ENCODE assay signal across 10 mouse cellular contexts in the genomic region with DNA sequence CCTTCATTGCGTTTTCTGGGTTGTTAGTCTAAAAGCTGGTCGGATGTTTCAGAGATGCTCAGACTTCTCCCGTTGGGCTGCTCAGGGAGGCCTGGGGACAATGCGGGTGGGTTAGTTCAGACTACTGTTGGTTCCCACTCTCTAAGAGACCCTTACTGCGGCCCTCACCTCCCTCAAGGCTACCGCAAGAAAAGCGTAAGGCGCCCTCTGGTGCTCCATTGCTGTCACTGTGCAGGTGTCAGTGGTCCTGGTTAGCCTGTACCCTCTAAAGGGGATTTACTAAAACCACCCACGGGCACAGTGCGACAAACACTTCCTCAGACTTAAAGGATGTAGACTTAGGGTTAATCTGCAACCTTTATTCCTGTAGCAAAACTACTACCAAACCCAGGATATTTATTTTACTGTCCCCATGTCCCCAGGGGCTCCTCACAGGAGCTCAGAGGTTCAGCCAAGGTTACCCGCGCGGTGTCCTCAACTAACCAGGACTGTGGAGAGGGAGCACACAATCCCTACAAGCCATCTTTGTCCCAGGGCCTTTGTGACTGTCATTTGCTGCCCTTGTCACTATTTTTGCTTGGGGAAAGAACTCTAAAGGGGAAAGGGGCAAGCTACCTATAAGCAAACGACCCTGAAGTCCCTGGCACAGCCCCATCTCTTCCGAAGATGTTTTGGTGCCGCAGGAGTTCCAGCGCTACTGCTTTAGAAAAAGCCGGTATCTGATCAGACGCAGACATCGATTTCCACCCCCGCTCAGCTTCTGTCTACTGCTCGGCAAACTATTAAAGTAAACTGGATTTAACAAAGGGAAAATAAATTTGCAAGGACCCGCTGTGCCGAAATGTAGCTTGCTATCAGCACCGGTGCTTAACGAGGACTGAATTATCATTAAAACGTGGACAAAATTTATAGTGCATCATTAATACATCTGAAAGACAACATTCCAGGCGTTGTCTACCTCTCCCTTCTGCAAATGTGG. TPM values are rescaled to one million over a fixed set of nuclear protein-coding genes. Genes with fewer than 3 reads are reported as not detected.
DNase-seq lines count a peak whose midpoint lies in the region; ATAC-seq and TF ChIP-seq lines count a peak whose summit lies in the region.
"Had no signal": no experiment of that assay in that cellular context is flagged by ENCODE, and none has a peak within 500 bp of the region (broad histone marks: within the 10 kb centered on the region; RNA-seq: fewer than 3 reads in every experiment).

No protein-coding gene starts in this region.

- H3K36me3 ChIP-seq in kidney, embryonic 15.5 days: no peaks in the 10 kb centered on the region
- H3K36me3 ChIP-seq in hindbrain, embryonic 11.5 days (ENCODE audit: control insufficient read depth, insufficient read depth, low read length): no peaks in the 10 kb centered on the region
- H3K36me3 ChIP-seq in midbrain, embryonic 15.5 days (replicated peaks): no peaks in the 10 kb centered on the region

- TF ChIP-seq CTCF in brain, embryonic 14.5 days (IDR thresholded peaks at IDR 0.05; ENCODE audit: borderline replicate concordance, extremely low read depth, insufficient read depth, insufficient read length): peak; percentile 50; the same call in 1 of the 2 replicates

- H3K9me3 ChIP-seq in kidney, embryonic 15.5 days (replicated peaks): no peaks in the 10 kb centered on the region
- no peaks in the 10 kb centered on the region for H3K9me3 ChIP-seq in hindbrain, embryonic 11.5 days (ENCODE audit: control insufficient read depth, low read length)
- H3K9me3 ChIP-seq in midbrain, embryonic 15.5 days: no peaks in the 10 kb centered on the region

- H3K4me1 ChIP-seq in kidney, embryonic 15.5 days: no peaks in the 10 kb centered on the region
- H3K4me1 ChIP-seq in hindbrain, embryonic 11.5 days (replicated peaks; ENCODE audit: control insufficient read depth, insufficient read depth, low read length): no peaks in the 10 kb centered on the region
- H3K4me1 ChIP-seq in midbrain, embryonic 15.5 days: no peaks in the 10 kb centered on the region

- no peak for TF ChIP-seq POLR2A in brain, embryonic 14.5 days (IDR thresholded peaks at IDR 0.05; ENCODE audit: borderline replicate concordance, extremely low read depth, insufficient read depth, insufficient read length, poor library complexity, severe bottlenecking)

- peaks cover 10% of the 10 kb centered on the region; the same call in 1 of the 2 replicates for H3K27me3 ChIP-seq in kidney, embryonic 15.5 days
- no peaks in the 10 kb centered on the region for H3K27me3 ChIP-seq in hindbrain, embryonic 11.5 days (ENCODE audit: control insufficient read depth, insufficient read depth, low read length)
- no peaks in the 10 kb centered on the region for H3K27me3 ChIP-seq in midbrain, embryonic 15.5 days (replicated peaks)

- no peak for ATAC-seq in kidney, embryonic 15.5 days (replicated peaks; ENCODE audit: low FRiP score)
- ATAC-seq in hindbrain, embryonic 11.5 days (ENCODE audit: low FRiP score): no peak
- ATAC-seq in midbrain, embryonic 15.5 days (replicated peaks): peak; percentile 79
- ATAC-seq: liver, postnatal 0 days had no signal

- DNase-seq in kidney, postnatal 14 days: no peak
- peak; percentile 40 for DNase-seq in brain, embryonic 14.5 days (ENCODE audit: low read depth)
- DNase-seq in hindbrain, embryonic 11.5 days (ENCODE audit: low spot score): peak; percentile 36
- no peak for DNase-seq in cerebellum, postnatal 36 days
- DNase-seq in urinary bladder, postnatal 10 days (ENCODE audit: low spot score): no peak
- DNase-seq in spleen, postnatal 10 days (ENCODE audit: low spot score in 2 of 2): no peak
- DNase-seq: liver, postnatal 0 days had no signal

- no peak overlapping the region for H3K27ac ChIP-seq in kidney, embryonic 15.5 days
- H3K27ac ChIP-seq in hindbrain, embryonic 11.5 days (ENCODE audit: low read depth, low read length): no peak overlapping the region
- H3K27ac ChIP-seq in midbrain, embryonic 15.5 days: no peak overlapping the region

- no peak overlapping the region for H3K9ac ChIP-seq in kidney, embryonic 15.5 days
- no peak overlapping the region for H3K9ac ChIP-seq in hindbrain, embryonic 11.5 days (ENCODE audit: low read depth, low read length)
- no peak overlapping the region for H3K9ac ChIP-seq in midbrain, embryonic 15.5 days
- H3K9ac ChIP-seq: liver, postnatal 0 days had no signal

- WGBS in kidney, embryonic 15.5 days: 40% methylated on average over 28 of the region's 28 CpGs
- WGBS in hindbrain, embryonic 11.5 days: 39% methylated on average over 28 of the region's 28 CpGs
- WGBS in midbrain, embryonic 15.5 days: 38% methylated on average over 28 of the region's 28 CpGs

- no peak overlapping the region for H3K4me3 ChIP-seq in kidney, embryonic 15.5 days (replicated peaks)
- H3K4me3 ChIP-seq in hindbrain, embryonic 11.5 days (ENCODE audit: low read depth, low read length): no peak overlapping the region
- peak overlapping the region; percentile 22 for H3K4me3 ChIP-seq in midbrain, embryonic 15.5 days

- H3K4me2 ChIP-seq in kidney, embryonic 15.5 days: peak overlapping the region; percentile 25; the same call in 1 of the 2 replicates
- H3K4me2 ChIP-seq in hindbrain, embryonic 11.5 days (replicated peaks; ENCODE audit: low read depth, low read length): peak overlapping the region; percentile 25
- peak overlapping the region; percentile 42 for H3K4me2 ChIP-seq in midbrain, embryonic 15.5 days

RNA-seq across cellular contexts. Expression of a gene that starts 17.8 kb away (rescaled TPM):
- polyA plus RNA-seq in kidney, embryonic 15.5 days (2015; fragmentation: Nextera tagmentation; extraction: Ambion mirVana): not detected in 2 replicates
- polyA plus RNA-seq in brain, embryonic 14.5 days (2012; rRNA removed): 0.35 and 0.55 TPM in 2 replicates
- 0.12 and 0.15 TPM in 2 replicates for polyA plus RNA-seq in hindbrain, embryonic 11.5 days (2014; fragmentation: Nextera tagmentation; extraction: Ambion mirVana)
- 0.25 and 0.41 TPM in 2 replicates for polyA plus RNA-seq in midbrain, embryonic 15.5 days (2015; fragmentation: Nextera tagmentation; extraction: Ambion mirVana)
- polyA plus RNA-seq: intestine, embryonic 14.5 days; liver, postnatal 0 days had no signal

Comparison
In these comparisons a context has a peak if more than half of its experiments do, and no peak if none do; other contexts are left out.
1. DNase-seq: peak in brain, embryonic 14.5 days (single experiment) and hindbrain, embryonic 11.5 days (single experiment); none in kidney, postnatal 14 days (single experiment), cerebellum, postnatal 36 days (0 of 2), urinary bladder, postnatal 10 days (single experiment) and spleen, postnatal 10 days (0 of 2).
2. Peak in every context shown above with its lines, with median percentiles within 50 percentile points of each other: H3K4me2 ChIP-seq.